Mouse (Mus musculus) v-Abl transformed pro-B cells (cell line): ENCODE data around the gene Rabgap1l.
"Not testable (repeated sequence)": the region's sequence is repeated elsewhere in the genome, so short reads cannot be mapped to it uniquely, and the experiment has no call there.

ENCODE experiments used
- in situ Hi-C, 2 experiments: fragments of 400-800 bp; cut with MboI; formaldehyde crosslinking; loops; one replicate each; pipeline ENCODE4 v1.15.1; 2025; ENCODE audit not compliant: unreplicated experiment in 2 of 2

Rabgap1l gene

DNA sequence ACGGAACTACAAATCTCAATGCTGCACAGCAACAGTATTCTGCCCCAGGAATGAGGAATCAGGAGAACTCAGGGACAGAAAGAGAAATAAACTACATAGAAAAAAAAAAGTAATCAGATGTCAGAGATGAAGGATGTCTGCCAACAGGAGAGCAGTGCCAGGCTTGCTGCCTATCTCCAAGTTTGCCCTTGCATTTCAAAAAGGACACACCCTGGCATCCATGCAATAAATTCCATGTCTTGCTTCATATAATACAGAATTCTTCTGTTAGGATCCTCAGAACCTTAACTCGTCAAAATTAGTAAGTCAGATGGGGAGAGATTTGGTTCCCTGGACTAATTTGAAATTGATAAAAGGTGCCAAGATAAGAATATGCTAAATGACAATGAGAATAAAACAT is 492.3 kb downstream of the Rabgap1l start:
- in situ Hi-C loops = loop anchor here in 1 of 2 experiments (10.0 kb wide), 1 partner anchor 56 kb away; no protein-coding TSS in a partner anchor

DNA sequence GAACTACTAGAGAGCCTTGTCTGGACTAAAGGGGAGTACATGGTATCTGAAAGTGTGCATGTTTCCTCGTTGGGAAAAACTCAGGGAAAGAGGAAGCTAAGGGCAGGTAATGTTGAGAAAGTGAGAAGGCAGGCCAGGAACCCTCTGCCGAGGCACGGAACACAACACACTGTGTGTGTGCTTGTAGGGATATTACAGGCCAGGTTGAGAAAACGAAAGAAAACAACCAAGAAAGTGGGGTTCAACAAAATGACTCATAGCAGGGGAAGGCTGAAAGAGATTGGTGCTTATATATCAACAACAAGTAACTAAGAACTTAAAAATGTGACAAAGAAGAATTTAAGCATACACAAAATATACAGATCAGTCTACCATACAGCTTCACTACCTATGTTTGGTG is 493.0 kb downstream of the Rabgap1l start:
- in situ Hi-C loops = loop anchor here in 1 of 2 experiments (10.0 kb wide), 1 partner anchor 55 kb away; no protein-coding TSS in a partner anchor

DNA sequence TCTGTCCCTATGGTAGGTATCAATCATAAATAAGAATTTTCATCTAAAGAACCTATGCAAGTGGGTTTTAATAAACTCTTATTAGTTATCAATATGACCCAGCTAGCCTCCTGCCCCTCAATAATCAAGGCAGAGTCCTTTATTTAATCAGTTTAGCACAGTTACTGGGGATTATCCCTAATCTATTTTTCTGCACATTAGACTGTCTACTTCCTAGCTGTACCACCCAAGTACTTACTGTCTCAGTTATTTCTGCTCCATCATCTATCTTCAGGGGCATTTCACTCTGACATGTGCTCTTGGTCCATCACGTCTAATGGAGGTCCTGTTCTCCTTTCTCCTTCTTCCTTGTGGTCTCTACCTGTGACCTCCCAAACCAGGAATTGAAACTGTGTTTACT is 494.1 kb downstream of the Rabgap1l start:
- in situ Hi-C loops = no loop called here

DNA sequence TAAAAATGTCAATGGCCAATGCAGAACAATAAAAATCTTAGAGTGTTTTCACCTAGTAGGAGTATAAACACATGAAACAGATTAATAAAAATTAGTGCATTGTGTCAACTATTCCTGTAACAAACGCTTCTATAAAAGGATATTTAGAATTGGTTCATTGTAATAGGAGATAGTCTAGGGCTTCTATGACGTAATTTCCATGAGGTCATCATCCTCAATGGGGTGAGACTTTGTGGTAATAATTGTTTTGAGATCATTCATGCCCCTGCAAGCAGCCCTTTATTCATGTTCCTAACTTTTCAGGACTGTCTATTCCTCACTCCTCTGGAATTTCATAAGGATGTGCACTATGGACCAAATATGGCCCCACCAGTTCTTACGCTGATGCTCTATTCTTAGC is 495.3 kb downstream of the Rabgap1l start:
- in situ Hi-C loops = no loop called here

- in situ Hi-C loops = no loop called here
These were observed 497.7 kb downstream of the Rabgap1l start for GRCm38 (mm10) chr1:160295323-160295722.

DNA sequence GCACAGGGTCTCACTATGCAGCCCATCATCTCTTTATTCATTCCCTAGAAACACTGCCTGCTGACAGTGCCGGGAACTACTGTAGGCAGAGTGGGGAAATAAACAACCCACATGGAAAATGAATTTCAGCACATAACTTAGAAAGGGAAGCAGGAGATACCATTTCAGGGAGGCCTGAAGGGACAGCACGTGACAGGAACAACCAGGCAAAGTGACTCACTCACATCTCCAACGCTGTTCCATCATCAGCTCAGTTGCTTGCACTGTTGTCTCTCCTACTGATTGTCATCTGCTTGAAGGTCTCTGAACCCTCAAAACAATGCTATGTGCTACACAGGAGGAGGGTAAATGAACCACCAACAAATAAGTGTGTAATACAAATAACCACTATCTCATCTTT is 499.5 kb downstream of the Rabgap1l start:
- in situ Hi-C loops = no loop called here

DNA sequence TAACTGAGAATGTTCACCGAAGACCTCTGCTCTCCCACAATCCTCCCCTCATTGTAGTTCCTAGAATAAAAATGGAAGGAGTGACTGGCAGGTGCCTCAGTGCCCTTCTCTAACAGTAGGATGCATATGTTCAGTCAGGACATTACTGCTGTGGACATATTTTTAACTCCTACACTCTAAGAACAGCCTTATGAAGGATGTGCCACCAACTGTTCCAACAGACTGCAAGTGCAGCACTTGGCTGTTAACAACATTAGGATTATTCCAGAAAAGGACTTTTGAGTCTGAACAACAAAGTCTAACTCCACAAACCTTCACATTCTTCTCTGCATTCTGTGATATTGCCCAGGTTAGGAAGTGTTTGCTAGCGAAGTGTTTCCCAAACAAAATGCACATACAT is 501.0 kb downstream of the Rabgap1l start:
- in situ Hi-C loops = no loop called here

DNA sequence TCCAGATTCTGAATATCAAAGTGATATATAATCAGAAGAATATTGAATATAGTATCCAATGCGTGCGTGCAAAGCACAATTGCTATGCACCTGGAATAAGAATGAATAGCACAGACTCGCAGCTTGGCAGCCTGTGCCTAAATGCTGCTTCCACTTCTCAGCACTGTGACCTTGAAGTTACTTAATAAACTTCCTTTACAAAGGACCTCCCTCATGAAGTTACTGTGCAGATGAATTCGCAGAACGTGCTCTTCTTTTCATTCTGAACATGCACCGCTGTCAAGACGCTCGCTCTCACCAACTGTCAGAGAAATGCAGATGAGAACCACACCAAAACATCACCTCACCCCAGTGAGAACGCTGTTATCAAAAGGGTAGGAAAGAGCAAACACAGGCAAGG is 502.8 kb downstream of the Rabgap1l start:
- in situ Hi-C loops = no loop called here

DNA sequence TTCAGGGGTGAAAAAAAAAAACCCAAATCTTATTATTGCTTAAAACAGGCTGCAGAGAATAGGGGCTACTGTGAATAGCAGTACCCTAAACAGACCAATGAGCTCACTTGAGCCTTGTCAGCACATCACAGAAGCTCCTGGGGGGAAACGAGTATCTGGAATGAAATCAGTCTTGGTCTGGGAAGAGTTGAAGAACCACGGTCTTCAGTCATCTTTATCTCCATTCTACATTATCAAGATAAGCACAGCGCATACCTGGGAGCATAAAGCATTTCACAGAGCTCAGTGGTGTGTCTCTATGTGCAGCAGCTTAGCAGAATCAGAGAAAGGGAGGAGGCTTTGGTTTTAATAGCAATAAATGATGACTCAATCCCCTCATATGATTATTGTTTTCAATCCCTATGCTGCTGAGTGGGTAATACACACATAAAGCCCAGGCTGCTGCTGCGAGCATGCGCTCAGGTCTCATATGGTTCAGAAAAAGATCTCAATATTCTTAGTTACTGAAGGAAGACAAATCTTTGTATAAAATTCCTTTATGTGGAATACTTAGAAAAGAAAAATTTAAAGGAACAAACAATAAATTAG is 505.9 kb downstream of the Rabgap1l start:
- in situ Hi-C loops = no loop called here

GRCm38 (mm10) chr1:160286400-160287057 is 506.5 kb downstream of the Rabgap1l start:
- in situ Hi-C loops = no loop called here

- in situ Hi-C loops = no loop called here
These were observed 508.8 kb downstream of the Rabgap1l start for GRCm38 (mm10) chr1:160284241-160284640.

- in situ Hi-C loops = not testable (repeated sequence)
These were observed 510.7 kb downstream of the Rabgap1l start for GRCm38 (mm10) chr1:160282166-160282874.

DNA sequence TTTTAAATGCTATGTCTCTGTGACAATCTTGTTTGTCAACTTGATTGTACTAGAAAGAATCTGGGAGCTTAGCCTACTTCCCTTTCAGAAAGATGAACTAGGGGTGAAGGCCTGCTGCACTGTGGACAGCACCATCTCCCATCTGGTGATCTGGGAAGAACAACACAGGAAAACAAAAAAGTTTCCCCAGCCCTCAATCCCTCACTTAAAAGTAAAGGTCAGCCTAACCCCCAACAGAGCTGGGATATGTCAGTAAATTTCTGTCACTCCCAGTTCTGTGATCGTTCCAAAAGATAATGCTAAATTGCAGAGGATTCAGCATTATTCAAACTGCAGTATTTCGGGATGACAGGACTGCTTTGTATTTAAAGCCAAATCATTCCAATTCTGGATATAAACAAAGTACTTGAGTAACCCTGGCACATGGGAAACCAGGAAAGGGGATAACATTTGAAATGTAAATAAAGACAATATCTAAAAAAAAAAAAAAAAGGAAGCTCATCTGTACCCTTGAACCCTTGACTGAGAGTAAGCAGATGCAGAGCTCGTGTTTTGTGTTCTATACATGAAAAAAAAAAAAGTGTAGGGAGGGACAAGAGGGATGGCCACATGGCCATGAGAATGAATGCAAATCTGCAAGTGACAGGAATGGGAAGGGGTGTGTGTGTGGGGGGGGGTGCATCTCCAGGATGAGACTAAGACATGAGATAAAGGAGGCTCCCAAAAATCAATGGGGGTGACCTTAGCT is 511.5 kb downstream of the Rabgap1l start:
- in situ Hi-C loops = no loop called here

DNA sequence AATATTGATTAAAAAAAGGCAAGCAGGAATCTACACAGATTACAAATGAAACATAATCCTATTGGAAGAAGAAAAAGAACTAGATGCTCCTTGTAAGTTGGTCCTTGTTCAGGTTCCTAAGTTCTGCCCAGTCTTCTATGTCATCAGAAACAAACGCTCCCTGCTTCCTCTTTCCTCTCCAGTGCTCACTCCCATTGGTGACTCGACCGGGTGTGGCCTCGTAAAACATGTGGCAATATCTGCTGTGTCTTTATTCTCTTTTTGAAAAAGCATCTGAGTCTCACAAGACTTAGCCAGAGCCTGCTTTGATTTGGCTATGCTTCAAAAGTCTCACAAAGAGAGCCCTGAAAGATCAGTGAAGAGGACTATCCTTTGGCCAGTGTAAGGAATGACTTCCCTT is 512.4 kb downstream of the Rabgap1l start:
- in situ Hi-C loops = no loop called here

DNA sequence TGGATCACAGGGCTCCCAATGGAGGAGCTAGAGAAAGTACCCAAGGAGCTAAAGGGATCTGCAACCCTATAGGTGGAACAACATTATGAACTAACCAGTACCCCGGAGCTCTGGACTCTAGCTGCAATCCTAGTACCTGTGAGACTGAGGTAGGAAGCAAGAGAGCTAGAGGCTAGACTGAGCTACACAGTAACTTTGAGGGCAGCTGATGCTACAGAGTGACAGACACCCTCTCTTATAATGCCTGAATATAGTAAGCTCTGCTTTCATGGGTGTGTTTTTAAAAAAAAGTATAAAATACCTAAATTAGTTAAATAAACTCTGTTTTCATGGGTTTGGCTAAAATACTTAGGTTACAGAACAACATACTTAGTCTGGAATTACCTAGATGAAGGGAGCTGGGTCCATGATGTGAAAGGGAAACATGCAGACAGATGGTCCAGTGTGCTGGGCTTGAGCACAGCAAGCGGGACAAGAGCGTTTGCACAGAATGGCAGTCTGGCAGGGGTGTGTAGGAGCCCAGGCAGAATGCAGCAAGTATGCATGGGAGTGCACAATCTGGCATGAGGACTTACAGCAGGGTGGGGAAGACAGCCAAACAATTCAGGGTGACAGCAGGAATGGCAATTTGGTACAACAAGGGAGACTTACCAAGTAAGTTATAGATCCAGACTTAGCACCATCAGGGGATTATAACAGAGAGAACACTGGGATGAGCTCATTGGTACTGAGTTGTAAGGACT is 514.9 kb downstream of the Rabgap1l start:
- in situ Hi-C loops = no loop called here

- in situ Hi-C loops = no loop called here
These were observed 517.8 kb downstream of the Rabgap1l start for GRCm38 (mm10) chr1:160275248-160275647.

DNA sequence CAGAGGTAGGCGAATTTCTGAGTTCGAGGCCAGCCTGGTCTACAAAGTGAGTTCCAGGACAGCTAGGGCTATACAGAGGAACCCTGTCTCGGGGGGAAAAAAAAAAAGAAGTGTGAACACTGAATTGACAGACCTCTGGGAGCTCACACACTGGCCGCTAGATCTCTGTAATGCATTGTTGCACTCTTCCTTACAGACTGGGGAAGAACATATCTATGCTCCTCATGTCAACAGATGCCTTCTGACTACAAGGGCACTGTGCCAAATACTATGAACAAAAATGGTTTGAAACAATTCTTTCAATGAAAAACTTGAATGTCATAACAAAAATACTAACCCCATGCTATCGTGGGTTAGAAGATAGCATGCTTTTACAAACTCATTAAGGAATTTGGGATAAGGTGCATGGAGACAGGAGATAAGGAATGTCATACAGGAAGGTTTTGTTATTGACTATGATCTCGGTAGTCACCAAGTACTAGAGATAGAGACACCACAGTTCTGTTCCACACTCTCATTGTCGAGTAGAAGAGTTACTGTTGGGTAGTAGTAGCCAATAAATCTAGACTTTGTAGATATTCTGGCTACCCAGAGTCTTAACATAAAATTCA is 519.8 kb downstream of the Rabgap1l start:
- in situ Hi-C loops = no loop called here

DNA sequence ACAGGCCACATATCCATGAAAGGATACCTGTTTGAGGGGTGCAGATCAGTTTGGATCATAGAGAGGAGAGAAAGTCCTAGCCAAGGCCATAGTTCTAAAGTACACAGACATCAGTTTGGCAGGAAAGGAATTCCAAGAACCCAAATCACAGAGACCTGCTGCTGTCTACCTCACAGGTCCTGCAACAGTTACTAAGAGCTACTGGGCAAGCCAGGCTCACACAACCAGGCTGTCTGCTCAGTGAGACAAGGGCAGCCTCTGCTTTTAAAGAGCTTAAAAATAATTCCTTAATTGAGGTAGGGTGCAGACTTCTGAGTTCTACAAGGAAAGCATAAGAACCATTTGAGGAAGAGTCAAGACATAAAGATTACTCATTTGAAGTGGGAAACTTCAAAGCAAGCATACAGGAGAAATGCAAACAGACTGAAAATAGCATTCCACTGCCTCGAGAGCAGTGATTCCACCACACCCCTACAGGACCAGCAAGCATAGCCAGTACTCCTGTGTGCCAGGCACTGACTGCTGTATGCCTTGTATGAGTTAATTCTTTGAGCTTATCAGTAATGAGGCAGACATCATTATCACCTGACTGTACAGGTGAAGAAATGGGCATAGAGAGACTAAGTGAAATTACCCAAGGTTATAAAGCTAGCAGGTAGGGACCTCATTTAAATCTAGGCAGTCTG is 521.6 kb downstream of the Rabgap1l start:
- in situ Hi-C loops = no loop called here

GRCm38 (mm10) chr1:160268322-160268721 is 524.7 kb downstream of the Rabgap1l start:
- in situ Hi-C loops = no loop called here
